Mouse (Mus musculus): ENCODE measurements around the gene Habp2. TPM values are rescaled to one million over a fixed set of nuclear protein-coding genes. Genes with fewer than 3 reads are reported as not detected.
"Not testable (repeated sequence)": the region's sequence is repeated elsewhere in the genome, so short reads cannot be mapped to it uniquely, and the experiment has no call there.

Gene Habp2
- total and polyA plus RNA-seq, 3 experiments, result 0.24 to 0.43 (median 0.35) TPM

DNA sequence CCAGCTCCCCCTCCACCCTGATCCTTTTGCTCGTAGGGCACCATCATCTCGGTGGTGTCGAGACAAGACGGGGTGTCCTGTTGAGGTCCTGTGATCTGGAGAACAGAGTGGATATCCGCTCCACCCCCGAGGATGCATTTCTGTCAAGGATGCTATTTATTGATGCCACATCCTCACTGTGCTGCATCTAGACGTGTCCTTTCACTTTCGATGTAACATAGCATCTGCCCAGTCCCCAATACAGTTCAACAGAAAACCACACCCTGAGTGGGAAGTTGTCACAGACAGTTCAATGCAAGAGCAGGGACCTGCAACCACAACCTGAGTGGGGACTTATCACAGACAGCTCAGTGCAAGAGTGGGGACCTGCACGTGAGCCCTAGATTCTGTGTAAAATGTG lies 9.7 kb downstream of the Habp2 start:
- no peak for DNase-seq

DNA sequence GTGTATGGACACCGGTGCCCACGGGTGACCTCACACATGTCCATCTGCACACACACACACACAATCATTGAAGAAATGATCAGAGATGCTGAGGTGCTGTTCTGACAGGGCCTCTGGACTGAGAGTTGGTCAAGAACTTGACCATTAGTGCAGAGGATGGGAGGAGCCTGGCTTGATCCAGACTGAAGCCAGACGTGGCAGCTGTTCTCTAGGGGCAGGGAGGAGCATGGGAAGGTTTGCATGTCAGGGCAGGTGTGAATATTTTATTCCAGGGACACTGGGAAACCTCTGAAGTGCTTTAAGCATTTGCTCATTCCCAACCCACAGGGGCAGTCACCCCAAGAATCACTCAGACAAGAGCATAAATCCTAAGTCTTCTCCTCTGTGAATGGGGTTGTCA lies 10.3 kb downstream of the Habp2 start:
- no peak for DNase-seq

DNA sequence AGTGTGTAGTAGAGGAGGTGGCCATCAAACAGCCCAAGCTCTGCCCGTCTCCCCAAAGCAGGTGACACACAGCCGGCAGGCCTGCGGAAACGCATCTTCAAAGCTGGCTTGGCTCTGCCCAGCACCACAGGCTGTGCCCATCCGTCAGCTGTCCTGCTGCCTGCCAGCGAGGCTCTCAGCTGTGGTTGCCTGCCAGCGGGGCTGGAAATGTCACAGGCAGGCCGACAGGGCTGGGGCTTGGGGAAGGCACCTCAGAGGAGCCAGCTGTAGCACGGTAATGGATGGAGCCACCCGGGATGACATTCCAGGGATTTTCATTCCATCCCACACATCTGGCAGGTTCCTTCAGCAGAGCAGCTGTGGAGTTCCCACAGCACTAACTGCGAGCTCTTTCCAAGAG lies 13.9 kb downstream of the Habp2 start:
- peak; percentile 36 for DNase-seq

DNA sequence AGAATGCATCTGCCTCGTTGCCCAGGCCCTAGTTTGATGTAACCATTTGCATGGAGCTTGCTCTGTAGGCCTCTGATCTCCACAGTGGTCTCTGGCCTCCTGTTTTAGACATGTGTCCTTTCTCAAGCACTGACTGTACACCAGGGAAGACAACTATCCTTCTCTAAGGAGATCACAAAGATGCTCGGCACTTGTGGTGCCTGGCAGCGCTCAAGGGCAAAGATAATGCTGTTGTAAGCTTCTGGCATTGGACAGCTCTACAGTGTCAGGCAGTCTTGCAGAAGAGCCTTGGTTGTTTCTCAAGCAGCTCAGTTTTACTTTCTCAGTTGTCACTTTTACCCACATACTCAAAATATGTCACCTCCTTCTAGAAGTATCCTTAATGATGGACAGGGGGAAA lies 29.6 kb downstream of the Habp2 start:
- peak; percentile 65 for DNase-seq

DNA sequence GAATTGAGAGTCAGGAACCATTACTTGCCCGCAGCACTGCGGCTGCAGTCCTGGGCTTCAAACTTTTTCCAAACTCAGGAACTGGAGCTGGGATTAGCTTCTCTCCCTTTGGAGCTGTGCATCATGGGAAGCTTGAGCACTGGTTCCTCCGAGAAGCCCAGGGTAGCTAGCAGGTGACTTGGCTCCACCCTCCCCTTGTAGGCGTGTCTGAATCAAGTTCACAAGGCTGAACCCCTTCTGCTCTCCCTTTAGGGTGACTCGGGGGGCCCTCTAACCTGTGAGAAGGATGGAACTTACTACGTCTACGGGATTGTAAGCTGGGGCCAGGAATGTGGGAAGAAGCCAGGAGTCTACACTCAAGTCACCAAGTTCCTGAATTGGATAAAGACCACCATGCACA lies 32.3 kb downstream of the Habp2 start:
- no peak for DNase-seq

DNA sequence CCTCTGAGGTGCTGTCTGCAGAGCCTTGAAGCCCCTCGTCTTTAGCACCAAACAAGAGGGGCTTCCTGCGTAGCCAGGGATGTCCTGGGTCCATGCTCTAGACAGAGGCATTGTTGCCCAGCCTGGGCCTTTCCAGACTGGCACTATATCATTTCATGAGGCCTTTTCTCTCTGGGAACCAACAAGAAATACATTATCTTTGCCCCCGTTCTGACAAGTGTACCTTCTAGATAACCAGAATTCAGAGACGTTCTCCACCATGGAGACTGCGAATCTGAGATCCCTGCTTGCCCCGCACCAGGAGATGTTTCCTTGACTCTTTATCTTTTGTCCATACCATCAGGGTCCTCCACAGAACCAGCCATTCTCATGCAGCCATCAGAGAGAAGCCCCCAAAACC lies 32.7 kb downstream of the Habp2 start:
- no peak for DNase-seq

DNA sequence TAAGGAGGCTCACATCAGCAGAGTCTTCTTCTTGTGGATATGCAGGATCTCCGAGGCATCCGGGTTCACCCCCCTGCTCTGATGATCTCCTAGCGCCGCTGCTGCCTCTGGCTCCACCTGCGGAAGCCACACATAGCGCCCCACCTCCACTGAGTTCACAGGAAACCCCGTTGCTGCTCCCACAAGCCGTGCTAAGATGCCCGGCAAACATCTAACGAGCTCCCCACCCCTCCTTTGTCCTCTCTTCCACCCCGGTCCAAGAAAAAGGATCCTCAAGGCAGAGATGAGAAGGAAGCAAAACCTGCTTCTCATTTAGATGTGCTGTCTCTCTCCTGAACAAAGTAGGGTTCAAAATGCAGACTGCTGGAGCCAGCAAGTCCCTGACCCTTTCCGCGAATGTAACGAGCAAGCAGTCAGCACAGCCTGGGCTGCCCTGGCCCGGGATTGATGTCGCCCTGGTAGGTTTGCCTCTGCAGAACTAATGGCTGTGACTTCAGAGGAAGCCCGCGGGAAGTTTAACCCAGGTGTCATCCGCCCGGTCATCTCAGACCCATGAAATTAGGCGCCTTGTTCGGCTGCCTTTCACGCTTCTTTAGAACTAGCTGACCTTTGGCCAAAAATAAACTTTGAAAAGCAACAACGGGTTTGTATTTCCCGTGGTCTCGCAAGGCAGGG lies 33.4 kb downstream of the Habp2 start:
- no peak for DNase-seq

DNA sequence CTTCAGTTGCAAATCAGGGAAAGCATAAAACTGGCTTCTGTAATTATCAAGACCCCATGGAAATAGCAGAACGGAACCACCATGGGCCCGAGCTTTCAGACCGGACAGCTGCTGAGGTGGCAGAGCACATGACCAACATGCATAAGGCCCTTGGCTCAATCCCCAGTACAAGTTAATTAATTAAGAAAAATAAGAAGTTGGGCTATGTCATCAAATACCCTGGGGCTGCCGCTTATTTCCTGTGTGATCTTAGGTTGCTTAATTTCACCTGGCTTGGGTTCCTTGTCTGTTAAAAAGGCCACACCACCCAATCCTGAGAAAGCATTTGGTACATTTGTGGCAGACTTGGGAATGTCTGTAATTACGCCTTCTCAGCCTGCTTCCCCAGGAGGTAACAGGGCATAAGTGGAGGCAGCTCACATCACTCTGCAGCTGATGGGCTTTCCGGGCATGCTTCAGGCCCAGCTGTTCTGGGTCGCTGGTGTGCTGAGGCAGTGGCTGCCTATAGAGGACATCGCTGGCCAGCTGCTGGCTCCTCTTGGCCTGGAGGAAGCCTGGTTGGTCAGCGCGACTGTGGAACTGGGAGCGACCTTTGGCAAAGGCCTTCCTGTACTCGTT lies 34.5 kb downstream of the Habp2 start:
- no peak for DNase-seq

DNA sequence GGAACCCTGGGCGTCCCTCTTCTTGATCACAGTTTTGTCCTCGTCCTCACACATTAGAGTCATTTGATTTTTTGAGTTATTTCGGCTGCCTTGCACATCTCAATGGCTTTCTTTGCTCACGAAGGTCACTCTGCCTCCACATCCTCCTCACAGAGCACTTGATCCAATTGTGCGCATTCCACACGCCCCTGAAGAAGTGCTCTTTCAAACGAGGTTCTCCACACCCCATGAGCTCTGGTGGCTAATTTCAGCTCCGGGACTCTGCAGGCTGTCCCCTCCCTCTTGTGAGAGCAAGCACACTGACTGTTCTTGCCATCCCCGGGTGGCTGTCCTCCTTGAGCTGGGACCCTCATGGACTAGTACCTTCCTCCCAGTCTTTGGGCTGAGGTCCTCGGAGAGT lies 38.7 kb downstream of the Habp2 start:
- DNase-seq, result no peak

DNA sequence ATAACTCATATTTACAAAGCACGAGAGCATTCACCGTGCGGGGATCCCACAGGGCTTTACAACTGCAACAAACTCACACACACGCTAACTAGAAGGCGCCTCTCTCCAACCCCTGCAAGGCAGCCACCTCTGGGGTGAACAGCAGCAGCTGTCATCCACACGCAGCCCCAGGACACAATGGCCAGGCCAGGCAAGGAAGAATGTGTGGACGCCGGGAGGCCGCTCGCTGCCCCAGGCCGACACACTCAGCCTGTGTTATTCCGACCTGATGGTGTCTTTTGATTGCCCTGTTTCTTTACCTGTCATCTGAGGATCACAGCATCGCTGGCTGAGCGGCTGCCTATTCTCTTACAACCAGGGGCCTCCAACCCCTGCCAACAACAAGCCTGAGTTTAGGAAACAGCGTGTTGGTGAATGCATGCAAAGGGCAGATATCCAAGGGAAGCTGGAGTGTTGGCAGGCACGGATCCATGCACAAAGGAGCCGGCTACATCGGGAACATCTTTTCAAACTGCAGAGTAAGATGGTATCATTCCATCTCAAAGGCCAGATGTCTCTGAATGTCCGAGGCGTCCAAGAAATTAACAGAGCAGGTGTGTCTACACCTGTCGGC lies 39.4 kb downstream of the Habp2 start:
- no peak for DNase-seq

DNA sequence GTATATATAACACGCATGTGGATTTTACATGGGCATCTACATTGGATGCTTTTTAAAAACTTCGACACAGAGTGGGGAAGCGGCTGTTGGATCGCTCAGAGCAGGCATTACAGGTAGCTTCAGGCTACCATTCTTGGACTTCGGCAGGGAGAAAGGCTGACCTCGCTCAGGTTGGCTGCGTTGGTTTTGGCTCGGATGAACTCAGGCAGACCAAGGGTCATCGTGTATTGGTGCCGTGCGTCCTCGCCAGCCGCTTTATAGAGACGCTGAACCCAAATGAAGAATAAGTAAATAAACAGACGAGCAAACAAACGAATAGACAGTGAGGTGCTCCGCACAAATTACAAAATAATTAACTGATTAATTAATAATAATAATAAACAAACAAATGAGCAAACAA lies 49.4 kb downstream of the Habp2 start:
- no peak for DNase-seq

DNA sequence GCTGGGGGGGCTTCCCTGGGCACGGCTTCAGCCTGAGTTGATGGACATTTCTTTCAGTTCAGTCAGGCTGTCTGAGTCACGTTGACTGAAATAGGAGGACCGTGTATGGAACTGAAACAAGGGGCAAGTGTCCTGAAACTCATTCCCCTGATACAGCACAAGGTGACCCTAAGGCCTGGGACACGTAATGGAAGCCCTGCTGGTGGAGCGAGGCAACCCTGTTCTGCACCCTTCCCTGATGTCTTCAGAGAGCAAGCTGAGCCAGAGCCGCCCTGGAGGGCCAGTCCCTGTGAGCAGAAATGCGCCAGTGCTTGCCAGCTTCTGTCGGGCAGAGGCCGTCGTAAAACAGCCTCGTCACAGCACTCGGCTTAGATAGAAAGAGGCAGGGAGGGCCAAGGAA lies 49.9 kb downstream of the Habp2 start:
- DNase-seq, result no peak

DNA sequence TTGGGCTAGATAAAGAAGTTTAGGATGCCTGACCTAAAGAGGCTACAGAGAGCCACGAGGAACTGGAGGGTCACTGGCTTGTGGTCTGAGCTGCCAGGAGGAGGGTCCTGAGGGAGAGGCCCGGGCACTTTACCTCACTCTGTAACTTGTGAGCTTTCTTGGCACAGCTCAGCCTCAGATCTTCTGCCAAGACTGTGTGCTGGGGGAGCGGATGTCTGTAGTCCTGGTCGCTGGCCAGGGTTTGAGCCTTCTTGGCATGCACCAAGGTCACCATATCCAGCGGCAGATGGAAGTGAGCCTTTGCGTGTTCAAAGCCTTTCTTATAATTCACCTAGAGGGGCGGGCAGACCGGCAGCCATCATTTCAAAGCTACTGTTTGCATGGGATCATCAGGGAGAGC lies 55.1 kb downstream of the Habp2 start:
- peak; percentile 90 for DNase-seq

DNA sequence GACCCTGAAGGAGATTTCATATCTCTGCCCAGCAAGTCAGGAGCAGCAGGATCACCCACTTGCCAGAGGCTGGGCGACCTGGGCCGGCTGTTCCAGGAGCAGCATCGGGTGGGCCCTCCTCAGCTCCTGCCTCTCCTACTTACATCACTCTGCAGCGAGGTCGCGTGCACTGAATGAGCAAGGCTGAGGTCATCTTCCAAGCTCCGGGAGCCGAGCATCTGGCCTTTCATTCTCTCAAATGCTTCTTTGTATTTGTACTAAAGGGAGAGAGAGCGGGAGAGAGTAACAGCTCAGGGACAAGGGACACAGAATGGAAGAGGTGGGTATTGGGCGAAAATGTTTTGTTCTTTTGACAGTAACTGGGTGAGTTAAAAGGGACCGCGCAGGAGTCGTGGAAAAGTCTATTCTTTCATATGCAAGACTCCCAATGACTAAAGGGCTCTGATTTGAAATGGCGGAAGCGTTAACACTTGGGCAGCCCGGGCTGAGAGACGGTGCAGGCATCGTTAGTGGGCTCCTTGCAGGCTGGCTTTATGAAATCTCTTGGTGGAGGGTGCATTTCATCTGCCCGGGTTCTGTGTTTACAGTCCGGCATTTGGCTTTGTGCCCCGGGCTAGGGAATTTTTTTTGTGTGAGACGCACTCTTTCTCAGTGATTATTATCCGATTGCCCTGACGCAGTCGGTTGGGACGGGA lies 57.1 kb downstream of the Habp2 start:
- peak; percentile 76 for DNase-seq

DNA sequence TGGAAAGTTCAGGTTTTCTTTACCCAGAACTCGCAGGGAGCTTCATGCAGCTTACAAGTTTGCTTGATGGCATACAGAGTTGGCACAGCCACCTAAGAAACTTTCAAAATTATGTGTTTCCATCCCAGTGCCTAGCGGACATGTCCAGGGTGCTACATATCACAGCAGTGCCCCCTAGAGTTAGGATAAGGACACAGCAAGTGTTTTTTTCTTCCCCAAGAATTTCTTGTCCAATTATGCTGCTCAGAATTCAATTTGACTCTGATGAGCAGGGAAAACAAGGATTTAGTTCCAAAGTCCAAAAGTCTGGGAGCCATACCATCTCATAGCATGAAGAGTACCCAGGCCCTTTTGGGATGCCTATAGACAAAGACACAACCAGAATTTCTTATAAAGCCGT lies 59.1 kb downstream of the Habp2 start:
- peak; percentile 31 for DNase-seq

DNA sequence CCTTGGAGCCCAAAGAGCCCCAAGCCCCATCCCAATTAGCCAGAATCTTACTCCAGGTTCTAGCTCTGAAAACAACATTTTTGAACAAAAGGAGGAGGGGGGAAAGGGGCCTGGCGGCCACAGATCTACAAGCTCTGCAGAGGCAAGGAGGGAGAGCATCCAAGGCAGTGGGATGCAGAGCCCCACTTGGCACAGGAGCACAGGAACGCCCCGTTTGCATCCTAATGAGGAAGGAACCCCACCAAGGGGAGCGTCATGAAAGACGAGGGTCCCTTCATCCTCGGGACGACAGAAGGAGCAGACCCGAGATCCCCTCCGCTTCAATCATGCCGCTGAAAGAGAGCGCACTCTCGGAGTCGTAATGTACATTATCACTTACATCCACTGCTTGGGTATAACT lies 59.8 kb downstream of the Habp2 start:
- no peak for DNase-seq

DNA sequence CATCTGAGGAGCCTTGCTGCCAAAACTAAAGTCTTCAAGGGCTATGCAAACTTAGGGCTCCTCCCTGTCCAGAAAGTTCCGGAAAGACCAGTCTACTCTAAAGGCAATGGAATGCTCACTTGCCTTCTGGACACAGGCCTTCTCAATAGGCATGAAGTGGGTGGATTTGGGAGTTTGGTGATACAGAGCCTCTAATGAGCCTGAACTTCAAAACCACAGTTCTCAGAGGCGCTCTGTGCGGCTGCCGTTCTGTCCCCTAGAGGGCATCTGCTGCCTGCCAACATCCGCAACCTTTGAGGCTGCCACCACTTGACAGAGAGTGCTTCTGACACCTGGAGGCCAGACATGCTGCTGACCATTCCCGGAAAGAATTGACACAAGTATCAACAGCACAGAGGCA lies 62.4 kb downstream of the Habp2 start:
- DNase-seq, result no peak

DNA sequence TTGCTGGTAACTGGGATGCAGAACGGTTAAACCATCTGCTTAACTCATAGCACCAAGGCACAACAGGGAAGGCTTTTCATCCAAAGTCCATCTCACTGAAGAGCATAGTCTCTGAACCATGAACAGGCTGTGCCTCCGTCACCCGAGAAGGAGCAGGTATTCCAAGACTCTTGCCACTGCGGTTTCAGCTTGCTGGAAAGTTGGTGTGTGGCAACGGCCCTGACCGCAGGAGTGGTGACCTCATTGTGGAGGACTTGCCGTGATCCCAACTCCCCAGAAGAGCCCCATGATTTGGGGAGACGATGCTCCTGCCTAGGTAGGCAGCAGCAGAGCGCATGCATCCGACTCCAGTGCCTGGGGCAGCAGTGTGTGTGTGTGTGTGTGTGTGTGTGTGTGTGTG lies 66.8 kb downstream of the Habp2 start:
- DNase-seq, result no peak

DNA sequence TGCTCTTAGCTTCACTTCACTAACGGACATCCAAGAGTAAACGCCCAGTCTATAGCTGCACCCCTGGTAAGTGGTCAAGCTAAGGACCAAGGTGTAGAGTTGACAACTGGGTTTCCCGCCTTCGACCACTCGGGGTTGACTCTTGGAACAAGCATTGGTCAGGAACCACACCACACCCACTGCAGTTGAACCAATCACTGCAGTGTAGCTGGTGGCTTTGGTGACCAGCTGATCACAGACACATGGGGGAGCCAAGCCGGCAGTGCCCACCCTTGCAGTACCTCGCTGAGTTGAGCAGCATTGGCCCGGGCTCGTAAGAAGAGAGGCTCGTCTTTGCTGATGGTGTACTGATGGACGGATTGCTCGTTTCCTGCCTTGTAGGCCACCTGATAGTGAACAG lies 68.3 kb downstream of the Habp2 start:
- DNase-seq, result no peak

DNA sequence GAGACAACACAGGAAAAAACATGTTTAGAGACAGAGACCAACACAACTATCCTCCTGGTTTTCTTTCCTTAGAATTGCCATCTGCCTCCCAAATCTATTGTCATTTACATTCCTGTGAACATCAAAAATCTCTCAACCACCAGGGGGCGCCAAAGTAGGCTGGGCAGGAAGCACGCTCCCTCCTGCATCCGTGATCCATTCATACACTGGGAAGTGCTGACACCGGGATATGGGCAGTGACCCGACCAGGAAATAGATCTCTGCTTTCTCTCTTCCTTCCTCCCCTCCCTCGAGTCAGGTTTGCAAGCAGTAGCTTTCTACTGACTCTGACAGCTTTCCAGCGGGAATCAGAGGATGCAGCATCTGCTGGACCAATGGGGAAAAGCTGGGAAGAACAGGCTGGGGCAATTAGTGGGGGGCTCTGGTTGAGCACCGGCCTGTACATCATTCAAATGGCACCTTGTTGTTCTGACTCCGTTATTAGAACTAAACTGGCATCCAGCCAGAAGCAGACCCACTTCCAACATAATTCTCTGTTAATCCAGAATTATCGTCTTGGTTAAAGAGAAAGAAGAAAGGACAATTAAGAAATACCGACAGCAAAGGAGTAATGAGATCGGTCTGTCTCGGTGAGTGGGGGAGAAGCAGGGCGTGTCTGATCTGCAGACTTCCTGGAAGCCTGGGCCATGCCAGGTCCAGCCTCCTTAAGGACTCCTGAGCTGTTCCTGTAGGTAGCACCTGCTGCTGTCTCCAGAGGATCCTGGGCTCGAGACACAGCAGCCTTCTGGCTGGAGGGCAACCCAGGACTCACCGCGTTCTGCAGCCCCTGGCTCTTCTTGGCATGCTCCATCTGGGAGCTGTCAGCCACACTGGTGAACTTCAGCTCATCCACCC lies 69.8 kb downstream of the Habp2 start:
- DNase-seq, result peak; percentile 67

DNA sequence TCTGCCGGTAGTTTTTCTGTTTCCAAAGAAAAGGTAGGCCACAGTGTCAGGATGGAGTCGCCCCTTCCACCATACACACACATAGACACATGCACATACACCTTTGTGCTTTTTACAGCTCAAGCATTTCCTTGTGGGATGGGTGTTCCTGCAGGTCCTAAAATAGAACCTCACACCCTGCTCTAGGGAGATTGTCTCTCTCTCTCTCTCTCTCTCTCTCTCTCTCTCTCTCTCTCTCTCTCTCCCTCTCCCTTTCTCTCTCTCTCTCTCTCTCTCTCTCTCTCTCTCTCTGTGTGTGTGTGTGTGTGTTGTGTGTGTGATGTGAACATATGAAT lies 70.4 kb downstream of the Habp2 start:
- not testable (repeated sequence) for DNase-seq

DNA sequence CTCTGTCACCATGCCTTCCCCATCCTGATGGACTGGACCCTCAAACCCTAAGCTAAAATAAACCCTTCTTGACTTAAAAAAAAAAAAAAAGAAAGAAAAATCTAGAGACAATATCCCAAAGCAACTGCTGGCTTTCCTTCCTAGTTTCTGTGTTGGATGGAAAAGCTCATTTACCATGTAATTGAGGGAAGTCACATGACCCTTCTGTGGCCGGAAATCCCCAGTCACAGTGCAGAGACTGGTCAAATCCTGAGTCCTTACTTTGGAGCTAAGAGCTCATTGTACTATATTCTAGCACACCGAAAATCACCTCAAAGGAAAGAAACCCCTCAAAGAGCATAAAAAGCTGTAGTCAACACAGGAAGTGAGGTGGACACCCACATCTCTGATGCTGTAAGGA lies 72.0 kb downstream of the Habp2 start:
- no peak for DNase-seq
